Mouse (Mus musculus): Measurements from ENCODE around the gene Rgs7bp. TPM values are rescaled to one million over a fixed set of nuclear protein-coding genes. Genes with fewer than 3 reads are reported as not detected.
"Not testable (repeated sequence)": the region's sequence is repeated elsewhere in the genome, so short reads cannot be mapped to it uniquely, and the experiment has no call there.

Rgs7bp gene
- polyA plus RNA-seq, 1 experiment from 2014 or later = 0.91 TPM

DNA sequence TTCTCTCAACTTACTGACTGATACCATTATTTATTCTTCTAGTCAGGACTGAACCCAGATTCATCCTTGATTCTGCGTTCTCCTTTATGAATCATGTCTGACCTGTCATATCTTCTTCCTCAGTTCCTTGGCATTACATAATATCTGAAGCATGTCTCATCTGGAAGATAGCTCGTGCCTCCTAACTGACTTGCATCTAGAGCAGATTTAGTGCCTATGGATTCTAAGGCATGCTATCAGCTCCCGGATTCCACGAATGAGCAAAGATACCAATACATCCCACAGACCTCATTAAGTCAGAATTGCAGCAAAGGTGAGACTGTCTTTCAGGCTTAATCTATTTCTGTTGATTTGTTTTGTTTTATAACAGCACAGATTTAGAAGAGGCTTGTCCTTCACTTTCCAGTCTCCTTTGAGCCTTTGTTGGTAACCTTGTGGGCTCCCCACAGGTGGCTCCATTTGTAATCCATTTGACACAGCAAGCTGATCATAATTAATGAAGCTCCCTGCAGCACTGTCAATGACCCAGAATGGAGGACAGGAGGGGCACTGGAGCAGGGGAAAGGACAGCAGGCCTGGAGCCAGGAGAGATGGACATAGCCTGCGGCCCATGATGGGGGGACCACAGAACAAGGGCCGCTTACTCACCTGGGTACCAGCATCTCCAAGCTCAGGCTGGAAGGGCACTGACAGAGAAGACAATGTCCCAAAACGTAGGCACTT, 94.4 kb downstream of the Rgs7bp start:
- no peak for DNase-seq (ENCODE audit: low spot score)
- 81% methylated on average over 7 of the region's 7 CpGs for WGBS
- Histone ChIP-seq H3K9me3 (no peaks in the 10 kb centered on the region), H3K4me1 (no peaks in the 10 kb centered on the region), H3K27ac (replicated peaks) (no peak overlapping the region), H3K27me3 (replicated peaks; ENCODE audit: low read depth, poor library complexity, severe bottlenecking) (no peaks in the 10 kb centered on the region), H3K4me3 (no peak overlapping the region), H3K36me3 (replicated peaks) (no peaks in the 10 kb centered on the region)

GRCm38 (mm10) chr13:104959733-104960132, 95.0 kb downstream of the Rgs7bp start:
- DNase-seq (ENCODE audit: low spot score) = no peak
- H3K27ac ChIP-seq (replicated peaks) = no peak overlapping the region
- no peak overlapping the region for H3K4me3 ChIP-seq
- WGBS = 92% methylated on average over 4 of the region's 4 CpGs
- H3K36me3 ChIP-seq (replicated peaks) = no peaks in the 10 kb centered on the region
- no peaks in the 10 kb centered on the region for H3K4me1 ChIP-seq
- no peaks in the 10 kb centered on the region for H3K27me3 ChIP-seq (replicated peaks; ENCODE audit: low read depth, poor library complexity, severe bottlenecking)
- H3K9me3 ChIP-seq = no peaks in the 10 kb centered on the region

- Histone ChIP-seq H3K36me3 (replicated peaks) (no peaks in the 10 kb centered on the region), H3K4me3 (peak overlapping the region; percentile 39), H3K9me3 (no peaks in the 10 kb centered on the region), H3K4me1 (no peaks in the 10 kb centered on the region), H3K27me3 (replicated peaks; ENCODE audit: low read depth, poor library complexity, severe bottlenecking) (no peaks in the 10 kb centered on the region), H3K27ac (replicated peaks) (no peak overlapping the region; the same call in 1 of the 2 replicates)
- DNase-seq (ENCODE audit: low spot score) = peak; percentile 86
- 0% methylated on average over 7 of the region's 7 CpGs for WGBS
Measured at GRCm38 (mm10) chr13:104947958-104948357, 106.8 kb downstream of the Rgs7bp start.

DNA sequence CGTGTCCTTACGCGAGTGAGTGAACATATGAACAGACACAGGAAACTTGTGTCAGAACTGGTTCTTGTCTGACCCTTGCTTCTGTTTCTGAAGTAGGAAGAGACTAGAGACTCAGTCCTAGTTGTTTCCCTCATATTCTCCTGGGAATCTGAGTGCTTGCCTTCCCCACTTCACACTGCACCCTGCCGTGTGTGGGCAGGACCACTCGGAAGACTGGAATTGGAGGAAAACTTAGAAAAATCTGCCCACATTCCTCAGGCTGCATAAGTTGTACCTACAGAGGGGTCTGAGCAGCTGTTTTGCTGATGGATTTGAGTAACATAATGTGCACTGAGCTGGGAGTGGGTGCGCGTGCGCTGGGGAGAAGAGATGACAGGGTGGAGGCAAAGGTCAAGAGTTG, 114.2 kb downstream of the Rgs7bp start:
- 95% methylated on average over 8 of the region's 8 CpGs for WGBS
- Histone ChIP-seq H3K4me3 (no peak overlapping the region), H3K9me3 (no peaks in the 10 kb centered on the region), H3K36me3 (replicated peaks) (no peaks in the 10 kb centered on the region), H3K27ac (replicated peaks) (no peak overlapping the region), H3K27me3 (replicated peaks; ENCODE audit: low read depth, poor library complexity, severe bottlenecking) (no peaks in the 10 kb centered on the region), H3K4me1 (peaks cover 22% of the 10 kb centered on the region)
- no peak for DNase-seq (ENCODE audit: low spot score)

GRCm38 (mm10) chr13:104939856-104940255, 114.9 kb downstream of the Rgs7bp start:
- H3K27ac ChIP-seq (replicated peaks) = no peak overlapping the region
- no peak overlapping the region for H3K4me3 ChIP-seq
- H3K36me3 ChIP-seq (replicated peaks) = no peaks in the 10 kb centered on the region
- no peaks in the 10 kb centered on the region for H3K9me3 ChIP-seq
- DNase-seq (ENCODE audit: low spot score) = peak; percentile 51
- H3K4me1 ChIP-seq = peaks cover 22% of the 10 kb centered on the region
- no peaks in the 10 kb centered on the region for H3K27me3 ChIP-seq (replicated peaks; ENCODE audit: low read depth, poor library complexity, severe bottlenecking)
- 6% methylated on average over 4 of the region's 4 CpGs for WGBS

DNA sequence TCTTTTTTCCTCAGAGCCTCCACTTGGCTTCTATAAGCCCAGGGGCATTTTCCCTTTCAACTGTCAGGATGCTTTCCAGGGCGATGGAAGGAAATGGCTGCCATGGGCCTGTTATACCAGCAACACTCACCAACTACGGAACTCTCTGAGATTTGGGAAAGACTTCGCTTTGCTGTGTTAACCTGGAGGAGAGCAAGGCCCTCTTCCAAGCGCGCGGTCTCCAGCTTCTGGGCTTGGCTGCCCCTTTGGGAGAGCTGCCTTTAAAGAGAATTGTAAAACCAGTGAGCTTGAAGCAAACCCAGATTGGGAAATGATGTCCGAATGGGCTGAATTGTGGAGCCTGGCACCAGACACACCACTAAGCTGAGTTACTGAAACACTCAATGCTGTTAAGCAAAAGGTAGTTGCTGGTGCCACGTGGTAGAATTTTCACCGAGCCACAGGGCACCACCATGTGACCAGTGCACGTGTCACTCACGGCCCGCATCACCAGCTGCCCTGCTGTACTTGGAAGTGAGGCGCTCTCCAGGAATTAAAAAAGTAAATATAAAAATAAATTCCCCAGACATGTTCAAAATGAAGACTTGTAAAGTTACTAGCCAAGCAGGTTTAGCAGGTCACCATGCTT, 115.7 kb downstream of the Rgs7bp start:
- DNase-seq (ENCODE audit: low spot score) = peak; percentile 14
- Histone ChIP-seq H3K27ac (replicated peaks) (no peak overlapping the region), H3K27me3 (replicated peaks; ENCODE audit: low read depth, poor library complexity, severe bottlenecking) (no peaks in the 10 kb centered on the region), H3K4me3 (no peak overlapping the region), H3K4me1 (peaks cover 22% of the 10 kb centered on the region), H3K36me3 (replicated peaks) (no peaks in the 10 kb centered on the region), H3K9me3 (no peaks in the 10 kb centered on the region)
- whole genome bisulfite sequencing = 68% methylated on average over 13 of the region's 13 CpGs

DNA sequence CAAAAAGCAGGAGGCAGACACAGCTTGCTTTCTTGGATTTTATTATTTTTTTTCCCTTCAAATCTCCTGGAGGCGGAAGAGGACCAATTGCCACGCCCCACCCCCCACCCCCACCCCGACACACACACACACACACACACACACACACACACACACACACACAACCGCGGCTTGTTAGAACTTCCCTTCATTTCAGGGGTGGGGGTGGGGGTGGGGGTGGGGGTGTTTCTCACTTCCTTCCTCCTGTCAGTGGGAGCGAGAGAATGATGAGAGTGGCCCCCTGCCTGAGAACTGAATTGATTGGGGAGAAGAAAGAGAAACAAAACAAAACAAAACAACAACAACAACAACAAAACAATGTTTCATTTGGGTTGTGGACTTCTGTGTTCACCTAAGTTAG, 117.0 kb downstream of the Rgs7bp start:
- 32% methylated on average over 6 of the region's 6 CpGs for WGBS
- Histone ChIP-seq H3K4me1 (peaks cover 22% of the 10 kb centered on the region), H3K27me3 (replicated peaks; ENCODE audit: low read depth, poor library complexity, severe bottlenecking) (no peaks in the 10 kb centered on the region), H3K4me3 (peak overlapping the region; percentile 47), H3K27ac (replicated peaks) (peak overlapping the region; percentile 51; the same call in 1 of the 2 replicates), H3K9me3 (no peaks in the 10 kb centered on the region), H3K36me3 (replicated peaks) (no peaks in the 10 kb centered on the region)
- peak; percentile 21 for DNase-seq (ENCODE audit: low spot score)

- no peak for DNase-seq (ENCODE audit: low spot score)
- 89% methylated on average over 2 of the region's 2 CpGs for WGBS
Measured at GRCm38 (mm10) chr13:104936586-104936985, 118.1 kb downstream of the Rgs7bp start.

DNA sequence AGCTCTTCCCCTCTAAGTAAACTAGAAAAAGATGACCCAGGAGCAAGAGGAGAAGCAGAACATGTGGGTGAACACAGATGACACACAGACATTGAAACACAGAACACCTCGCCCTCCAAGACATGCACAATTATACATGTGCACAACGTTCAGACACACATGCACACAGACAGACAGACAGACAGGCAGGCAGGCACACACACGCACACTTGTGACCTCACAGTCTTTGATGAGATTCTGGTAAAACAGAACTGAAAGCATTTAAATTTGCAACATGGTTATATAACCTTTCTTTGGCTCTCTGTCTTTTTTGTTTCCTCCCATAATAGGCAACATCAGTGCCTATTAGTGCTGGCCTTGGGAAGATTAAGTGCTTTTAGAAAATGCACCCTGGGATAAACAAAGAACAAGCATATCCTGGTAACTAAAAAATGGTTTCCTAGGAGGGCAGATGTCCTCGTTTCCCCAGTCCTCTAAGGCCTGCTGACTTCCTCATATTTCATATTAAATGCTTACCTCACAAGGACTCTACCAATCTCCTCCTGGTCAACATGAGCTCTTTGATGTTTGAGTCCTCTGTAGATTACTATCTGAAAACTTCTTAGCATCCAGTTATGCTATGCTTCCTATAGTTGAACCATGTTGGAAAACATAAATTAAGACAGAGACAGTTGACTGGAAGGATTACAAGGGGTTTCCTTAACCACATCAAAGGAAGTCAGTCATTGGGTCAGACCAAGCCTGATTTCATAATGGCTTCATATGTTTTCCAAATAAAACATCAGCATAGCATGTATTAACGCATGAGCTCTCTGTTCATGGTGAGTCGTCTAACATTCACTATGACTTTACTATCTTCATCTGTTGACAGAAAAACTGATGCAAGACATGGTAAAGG, 122.8 kb downstream of the Rgs7bp start:
- H3K27ac ChIP-seq (replicated peaks) = no peak overlapping the region
- no peaks in the 10 kb centered on the region for H3K36me3 ChIP-seq (replicated peaks)
- no peak overlapping the region for H3K4me3 ChIP-seq
- peaks cover 2% of the 10 kb centered on the region; the same call in 1 of the 2 replicates for H3K4me1 ChIP-seq
- 84% methylated on average over 6 of the region's 6 CpGs for WGBS
- DNase-seq (ENCODE audit: low spot score) = no peak
- H3K9me3 ChIP-seq = no peaks in the 10 kb centered on the region
- no peaks in the 10 kb centered on the region for H3K27me3 ChIP-seq (replicated peaks; ENCODE audit: low read depth, poor library complexity, severe bottlenecking)

More at GRCm38 (mm10) chr13:104936586-104936985, 118.1 kb downstream of the Rgs7bp start:
- Histone ChIP-seq H3K36me3 (replicated peaks) (no peaks in the 10 kb centered on the region), H3K9me3 (no peaks in the 10 kb centered on the region), H3K27ac (replicated peaks) (no peak overlapping the region), H3K4me1 (peaks cover 22% of the 10 kb centered on the region), H3K4me3 (no peak overlapping the region), H3K27me3 (replicated peaks; ENCODE audit: low read depth, poor library complexity, severe bottlenecking) (no peaks in the 10 kb centered on the region)

DNA sequence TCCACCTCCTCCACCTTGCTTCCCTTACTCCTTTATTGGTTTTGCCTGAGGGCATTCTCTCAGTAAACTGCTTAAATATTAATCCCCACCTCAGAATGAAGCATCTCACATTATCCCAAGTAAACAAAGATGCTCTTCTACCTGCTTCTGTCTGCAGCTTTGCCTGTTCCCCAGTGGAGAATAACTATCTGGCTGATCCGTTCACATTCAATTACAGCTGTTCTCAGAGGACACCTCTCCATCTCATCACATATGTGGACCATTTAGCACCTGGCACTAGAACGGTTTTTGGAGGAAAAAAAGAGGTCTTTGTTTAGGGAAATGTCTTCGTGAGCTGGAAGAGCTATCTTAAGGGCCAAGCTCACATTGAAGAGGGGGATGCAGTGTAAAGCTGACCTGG, 123.9 kb downstream of the Rgs7bp start:
- Histone ChIP-seq H3K4me3 (no peak overlapping the region), H3K27ac (replicated peaks) (no peak overlapping the region), H3K36me3 (replicated peaks) (no peaks in the 10 kb centered on the region), H3K27me3 (replicated peaks; ENCODE audit: low read depth, poor library complexity, severe bottlenecking) (no peaks in the 10 kb centered on the region), H3K4me1 (no peaks in the 10 kb centered on the region), H3K9me3 (no peaks in the 10 kb centered on the region)
- WGBS = 62% methylated on average over 3 of the region's 3 CpGs
- no peak for DNase-seq (ENCODE audit: low spot score)

DNA sequence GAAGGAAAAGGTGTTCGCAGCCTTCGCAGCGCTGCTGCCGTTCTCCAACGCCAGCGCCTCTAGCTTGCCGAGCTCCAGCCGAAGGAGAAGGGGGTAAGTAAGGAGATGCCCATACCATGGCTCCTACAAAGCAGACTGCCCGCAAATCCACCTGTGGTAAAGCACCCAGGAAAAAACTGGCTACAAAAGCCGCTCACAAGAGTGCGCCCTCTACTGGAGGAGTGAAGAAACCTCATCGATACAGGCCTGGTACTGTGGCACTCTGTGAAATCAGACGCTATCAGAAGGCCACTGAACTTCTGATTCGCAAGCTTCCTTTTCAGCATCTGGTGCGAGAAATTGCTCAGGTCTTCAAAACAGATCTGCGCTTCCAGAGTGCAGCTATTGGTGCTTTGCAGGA, 136.1 kb downstream of the Rgs7bp start:
- H3K36me3 ChIP-seq (replicated peaks) = no peaks in the 10 kb centered on the region
- no peak overlapping the region for H3K4me3 ChIP-seq
- no peaks in the 10 kb centered on the region for H3K27me3 ChIP-seq (replicated peaks; ENCODE audit: low read depth, poor library complexity, severe bottlenecking)
- no peaks in the 10 kb centered on the region for H3K9me3 ChIP-seq
- H3K27ac ChIP-seq (replicated peaks) = no peak overlapping the region
- no peaks in the 10 kb centered on the region for H3K4me1 ChIP-seq
- peak; percentile 16 for DNase-seq (ENCODE audit: low spot score)
- 78% methylated on average over 16 of the region's 16 CpGs for WGBS

- H3K4me1 ChIP-seq; H3K27ac ChIP-seq (replicated peaks); H3K4me3 ChIP-seq; H3K36me3 ChIP-seq (replicated peaks); H3K27me3 ChIP-seq (replicated peaks; ENCODE audit: low read depth, poor library complexity, severe bottlenecking); H3K9me3 ChIP-seq; DNase-seq (ENCODE audit: low spot score): not testable (repeated sequence)
- WGBS = 84% methylated on average over 6 of the region's 6 CpGs
Measured at GRCm38 (mm10) chr13:104916771-104917170, 138.0 kb downstream of the Rgs7bp start.
